Mouse (Mus musculus) macrophage (primary cell): ENCODE measurements around the gene Gnb5. TPM values are rescaled to one million over a fixed set of nuclear protein-coding genes. Genes with fewer than 3 reads are reported as not detected.

Experiments
- H3K27ac ChIP-seq: fragments of 350-480 bp; formaldehyde crosslinking; 2 replicates; pipeline ENCODE4 v1.9.0; 2021
- H3K36me3 ChIP-seq: fragments of 350-480 bp; formaldehyde crosslinking; 2 replicates; pipeline ENCODE4 v1.9.0; 2021; ENCODE audit errors: inconsistent target
- H3K4me3 ChIP-seq: fragments of 350-480 bp; formaldehyde crosslinking; 2 replicates; pipeline ENCODE4 v1.9.0; 2021; ENCODE audit errors: inconsistent target
- H3K79me2 ChIP-seq: fragments of 350-480 bp; formaldehyde crosslinking; 2 replicates; pipeline ENCODE4 v1.9.0; 2021; ENCODE audit errors: inconsistent target
- WGBS: methylation state at CpG from one replicate; pipeline ENCODE4 v1.1.7; 2026; ENCODE audit warnings: inconsistent platforms; ENCODE audit not compliant: missing documents; 5-methylcytosine and 5-hydroxymethylcytosine counted together
- polyA plus RNA-seq: library from polyadenylated mRNA; stranded (reverse); fragments of 250-400 nt; gene quantifications from 3 replicates; pipeline ENCODE4 v1.2.4, GENCODE M21; 2018; ENCODE audit warnings: inconsistent platforms

Gene Gnb5
- polyA plus RNA-seq, 1 experiment from 2014 or later, result 2.5 TPM

GRCm38 (mm10) chr9:75315238-75315637 lies 9.2 kb downstream of the Gnb5 start:
- Histone ChIP-seq H3K4me3 (no peak overlapping the region), H3K36me3 (no peaks in the 10 kb centered on the region), H3K79me2 (no peaks in the 10 kb centered on the region), H3K27ac (no peak overlapping the region)
- WGBS, result 91% methylated on average over 3 of the region's 3 CpGs

DNA sequence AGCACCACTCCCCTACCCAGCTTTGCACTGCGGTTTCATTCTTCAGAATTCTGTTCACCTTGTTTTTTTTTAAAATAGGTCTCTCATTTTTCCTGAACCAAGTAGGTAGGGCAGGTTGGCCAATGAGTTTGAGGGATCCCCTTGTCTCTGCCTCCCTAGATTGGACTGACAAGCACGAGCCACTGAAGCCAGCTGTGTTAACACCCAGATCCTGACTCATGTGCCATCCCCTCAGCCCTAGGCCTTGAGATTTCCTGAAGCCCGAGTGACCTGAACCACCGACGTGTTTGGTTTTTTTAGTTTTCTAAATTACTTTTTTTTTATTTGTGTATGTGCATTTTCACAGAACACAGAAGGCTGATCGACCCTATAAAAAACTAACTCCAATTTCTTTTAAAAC lies 10.7 kb downstream of the Gnb5 start:
- H3K79me2 ChIP-seq, result no peaks in the 10 kb centered on the region
- no peak overlapping the region for H3K4me3 ChIP-seq
- H3K36me3 ChIP-seq, result no peaks in the 10 kb centered on the region
- WGBS, result 97% methylated on average over 6 of the region's 6 CpGs
- H3K27ac ChIP-seq, result no peak overlapping the region

GRCm38 (mm10) chr9:75318196-75318595 lies 12.1 kb downstream of the Gnb5 start:
- no peak overlapping the region for H3K4me3 ChIP-seq
- H3K79me2 ChIP-seq, result no peaks in the 10 kb centered on the region
- no peak overlapping the region for H3K27ac ChIP-seq
- WGBS, result 93% methylated on average over 2 of the region's 2 CpGs
- no peaks in the 10 kb centered on the region for H3K36me3 ChIP-seq

DNA sequence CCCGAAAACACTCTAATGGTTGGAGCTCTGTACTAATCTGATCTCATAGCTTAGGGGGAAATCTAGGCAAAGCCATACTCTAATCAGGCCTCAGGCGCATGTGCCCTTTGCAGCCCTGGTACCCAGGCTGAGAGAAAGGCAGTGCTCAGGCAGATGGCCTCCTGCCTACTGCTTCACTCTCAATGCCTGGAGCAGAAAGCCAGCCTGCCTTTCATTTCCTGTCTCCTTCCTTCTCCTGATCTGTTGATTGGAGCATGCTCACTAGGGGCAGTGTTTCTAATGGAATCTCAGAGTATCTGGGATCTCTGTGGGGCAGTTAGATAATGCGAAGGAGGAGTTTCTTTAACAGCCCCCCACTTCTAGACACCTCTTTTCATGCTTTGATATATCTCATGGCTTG lies 13.3 kb downstream of the Gnb5 start:
- no peak overlapping the region for H3K27ac ChIP-seq
- WGBS, result 100% methylated on average over 3 of the region's 3 CpGs
- H3K36me3 ChIP-seq, result no peaks in the 10 kb centered on the region
- no peaks in the 10 kb centered on the region for H3K79me2 ChIP-seq
- H3K4me3 ChIP-seq, result no peak overlapping the region

GRCm38 (mm10) chr9:75322099-75322885 lies 16.2 kb downstream of the Gnb5 start:
- no peak overlapping the region for H3K4me3 ChIP-seq
- H3K36me3 ChIP-seq, result no peaks in the 10 kb centered on the region
- WGBS, result 86% methylated on average over 11 of the region's 13 CpGs
- no peak overlapping the region for H3K27ac ChIP-seq
- H3K79me2 ChIP-seq, result no peaks in the 10 kb centered on the region

DNA sequence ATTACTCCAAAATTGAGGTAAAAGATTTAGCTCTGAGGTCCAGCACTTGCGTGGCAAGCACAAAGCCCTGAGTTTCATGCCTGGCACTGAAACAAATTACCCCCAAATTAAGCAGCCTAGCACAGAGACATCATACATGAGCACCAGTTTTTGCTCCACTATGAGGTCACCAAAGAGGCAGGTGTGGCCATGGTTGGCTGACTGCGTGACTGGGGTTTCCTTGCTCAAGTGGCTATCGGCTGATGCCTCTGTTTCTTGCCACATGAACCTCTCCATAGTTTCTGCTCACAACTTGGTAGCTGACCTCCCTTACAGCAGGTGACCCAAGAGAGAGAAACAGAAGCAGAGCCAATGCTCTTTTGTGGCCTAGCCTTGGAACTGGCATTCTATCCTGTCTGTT lies 22.0 kb downstream of the Gnb5 start:
- WGBS, result 95% methylated on average over 3 of the region's 3 CpGs

GRCm38 (mm10) chr9:75330821-75331220 lies 24.7 kb downstream of the Gnb5 start:
- H3K36me3 ChIP-seq, result no peaks in the 10 kb centered on the region
- no peaks in the 10 kb centered on the region for H3K79me2 ChIP-seq
- no peak overlapping the region for H3K4me3 ChIP-seq
- 94% methylated on average over 8 of the region's 8 CpGs for WGBS
- no peak overlapping the region for H3K27ac ChIP-seq

More for the DNA sequence above, 22.0 kb downstream of the Gnb5 start:
- Histone ChIP-seq H3K4me3 (no peak overlapping the region), H3K27ac (no peak overlapping the region), H3K36me3 (no peaks in the 10 kb centered on the region), H3K79me2 (no peaks in the 10 kb centered on the region)

GRCm38 (mm10) chr9:75334440-75334839 lies 28.4 kb downstream of the Gnb5 start:
- Histone ChIP-seq H3K36me3 (no peaks in the 10 kb centered on the region), H3K4me3 (no peak overlapping the region), H3K79me2 (no peaks in the 10 kb centered on the region), H3K27ac (no peak overlapping the region)
- WGBS, result 93% methylated on average over 4 of the region's 4 CpGs

- Histone ChIP-seq H3K36me3 (no peaks in the 10 kb centered on the region), H3K27ac (no peak overlapping the region), H3K4me3 (no peak overlapping the region), H3K79me2 (no peaks in the 10 kb centered on the region)
- WGBS, result 93% methylated on average over 6 of the region's 6 CpGs
Measured at GRCm38 (mm10) chr9:75338016-75338415, 31.9 kb downstream of the Gnb5 start.

DNA sequence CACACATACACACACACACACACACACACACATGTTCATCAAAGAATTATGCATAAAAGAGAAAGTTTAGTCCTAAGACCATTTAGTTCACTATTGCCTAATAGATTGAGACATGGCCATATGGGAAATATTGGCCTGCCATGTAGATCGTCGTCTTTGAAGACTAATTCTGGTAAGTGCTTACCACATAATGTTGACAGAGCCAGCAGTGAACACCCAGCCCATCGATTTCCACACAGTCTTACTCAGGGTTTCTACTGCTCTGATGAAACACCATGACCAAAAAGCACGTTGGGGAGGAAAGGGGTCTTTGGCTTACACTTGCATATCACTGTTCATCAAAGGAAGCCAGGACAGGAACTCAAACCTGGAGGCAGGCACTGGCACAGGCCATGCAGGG lies 36.3 kb downstream of the Gnb5 start:
- Histone ChIP-seq H3K27ac (no peak overlapping the region), H3K4me3 (no peak overlapping the region), H3K36me3 (no peaks in the 10 kb centered on the region), H3K79me2 (no peaks in the 10 kb centered on the region)
- 37% methylated on average over 4 of the region's 4 CpGs for WGBS

GRCm38 (mm10) chr9:75347458-75347857 lies 41.4 kb downstream of the Gnb5 start, which contains the start of gene Bcl2l10:
Gene Bcl2l10 (plus strand): TSS chr9:75347758.
- Histone ChIP-seq H3K4me3 (no peak within 1 kb of the TSS), H3K27ac (no peak within 1 kb of the TSS), H3K79me2 (no peaks in the 10 kb centered on the region), H3K36me3 (no peaks in the 10 kb centered on the region)
- WGBS, result 95% methylated on average over 5 of the region's 5 CpGs

DNA sequence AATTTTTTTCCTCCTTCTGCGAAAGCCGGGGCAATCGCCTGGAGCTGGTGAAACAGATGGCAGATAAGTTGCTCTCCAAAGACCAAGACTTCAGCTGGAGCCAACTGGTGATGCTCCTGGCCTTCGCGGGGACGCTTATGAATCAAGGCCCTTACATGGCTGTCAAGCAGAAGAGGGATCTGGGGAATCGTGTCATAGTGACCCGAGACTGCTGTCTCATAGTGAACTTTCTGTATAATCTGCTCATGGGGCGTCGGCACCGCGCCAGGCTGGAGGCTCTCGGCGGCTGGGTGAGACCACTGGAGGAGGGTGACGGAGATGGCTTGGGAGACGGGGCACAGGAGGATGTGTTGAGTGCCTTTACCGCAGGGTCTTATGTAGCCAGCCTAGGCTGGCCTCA lies 42.0 kb downstream of the Gnb5 start:
- Histone ChIP-seq H3K36me3 (no peaks in the 10 kb centered on the region), H3K79me2 (no peaks in the 10 kb centered on the region), H3K4me3 (no peak overlapping the region), H3K27ac (no peak overlapping the region)
- 92% methylated on average over 17 of the region's 17 CpGs for WGBS

DNA sequence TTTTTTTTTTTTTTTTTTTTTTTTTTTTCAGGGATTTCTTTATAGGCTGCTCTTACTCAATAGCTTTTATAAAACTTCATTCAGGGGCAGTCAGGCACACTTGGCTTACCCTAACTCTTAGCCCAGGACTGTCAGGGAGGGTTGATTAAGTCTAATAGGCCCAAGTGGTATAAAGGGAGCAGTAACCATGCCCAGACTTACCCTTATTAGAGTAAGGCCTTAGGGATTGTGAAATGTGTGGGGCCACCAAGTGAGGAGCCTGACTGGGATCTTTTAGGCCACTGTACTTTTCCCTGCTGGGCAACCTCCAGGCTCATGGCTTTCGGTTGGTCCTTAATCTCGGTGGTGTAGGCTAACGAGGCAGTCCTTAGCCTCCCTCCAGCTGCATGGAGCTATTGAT lies 42.6 kb downstream of the Gnb5 start:
- no peaks in the 10 kb centered on the region for H3K36me3 ChIP-seq
- H3K79me2 ChIP-seq, result no peaks in the 10 kb centered on the region
- WGBS, result 92% methylated on average over 3 of the region's 3 CpGs
- H3K27ac ChIP-seq, result no peak overlapping the region
- H3K4me3 ChIP-seq, result no peak overlapping the region

GRCm38 (mm10) chr9:75353094-75353493 lies 47.0 kb downstream of the Gnb5 start:
- 88% methylated on average over 8 of the region's 8 CpGs for WGBS
- Histone ChIP-seq H3K4me3 (no peak overlapping the region), H3K79me2 (no peaks in the 10 kb centered on the region), H3K27ac (no peak overlapping the region), H3K36me3 (no peaks in the 10 kb centered on the region)

GRCm38 (mm10) chr9:75355783-75356182 lies 49.7 kb downstream of the Gnb5 start:
- no peaks in the 10 kb centered on the region for H3K36me3 ChIP-seq

More at GRCm38 (mm10) chr9:75355783-75356182, 49.7 kb downstream of the Gnb5 start:
- Histone ChIP-seq H3K79me2 (no peaks in the 10 kb centered on the region), H3K27ac (no peak overlapping the region), H3K4me3 (no peak overlapping the region)
- 94% methylated on average over 4 of the region's 4 CpGs for WGBS
